Mouse (Mus musculus) MEL (cell line): ENCODE results near the gene Trafd1.
A peak's percentile ranks its signal among the peaks of the same experiment; 100 is the strongest.

Experiments
- CHD2 ChIP-seq: IDR thresholded peaks from 2 replicates; pipeline ENCODE4 v1.6.1; 2011; ENCODE audit warnings: low read length, improper control_type of control experiment
- CTCF ChIP-seq, 3 experiments: IDR thresholded peaks in 2 of 3; conservative IDR thresholded peaks in 1 of 3; 2 replicates each; pipeline ENCODE4 v1.5.1; 2011 to 2012; ENCODE audit warnings: low read length in 3 of 3, low read depth in 2 of 3, mild to moderate bottlenecking in 2 of 3, improper control_type of control experiment in 1 of 3, inconsistent platforms in 1 of 3, mixed read lengths in 1 of 3, moderate library complexity in 1 of 3; ENCODE audit not compliant: control insufficient read depth in 1 of 3, insufficient read depth in 1 of 3, poor library complexity in 1 of 3, severe bottlenecking in 1 of 3
- ELF1 ChIP-seq: IDR thresholded peaks from 2 replicates; pipeline ENCODE4 v1.6.1; 2014; ENCODE audit warnings: low read depth, mild to moderate bottlenecking, inconsistent platforms, low read length, improper control_type of control experiment, moderate library complexity
- EP300 ChIP-seq, 2 experiments: IDR thresholded peaks; 2 replicates each; pipeline ENCODE4 v1.6.1; 2011; ENCODE audit warnings: improper control_type of control experiment in 2 of 2, low read length in 2 of 2, low read depth in 1 of 2, mild to moderate bottlenecking in 1 of 2
- ETS1 ChIP-seq: IDR thresholded peaks from 2 replicates; pipeline ENCODE4 v1.6.1; 2012; ENCODE audit warnings: low read depth, mild to moderate bottlenecking, inconsistent platforms, low read length, improper control_type of control experiment, moderate library complexity
- GATA1 ChIP-seq: IDR thresholded peaks from 2 replicates; pipeline ENCODE4 v1.6.1; 2011; ENCODE audit warnings: low read depth, low read length, improper control_type of control experiment
- MAZ ChIP-seq: IDR thresholded peaks from 2 replicates; pipeline ENCODE4 v1.6.1; 2012; ENCODE audit warnings: low read depth, mild to moderate bottlenecking, inconsistent platforms, low read length, improper control_type of control experiment
- NELFE ChIP-seq: IDR thresholded peaks from 2 replicates; pipeline ENCODE4 v1.6.1; 2011; ENCODE audit warnings: low read depth, low read length, improper control_type of control experiment
- POLR2A ChIP-seq, 2 experiments: IDR thresholded peaks; 2 replicates each; pipeline ENCODE4 v1.6.1; 2011 to 2012; ENCODE audit warnings: low read length in 2 of 2, mild to moderate bottlenecking in 2 of 2, control low read depth in 1 of 2, improper control_type of control experiment in 1 of 2, low read depth in 1 of 2, moderate library complexity in 1 of 2; ENCODE audit not compliant: control insufficient read depth in 1 of 2, insufficient read depth in 1 of 2, poor library complexity in 1 of 2
- POLR2AphosphoS2 ChIP-seq: IDR thresholded peaks from 2 replicates; pipeline ENCODE4 v1.6.1; 2011; ENCODE audit warnings: low read length, improper control_type of control experiment
- RCOR1 ChIP-seq: IDR thresholded peaks from 2 replicates; pipeline ENCODE4 v1.6.1; 2012; ENCODE audit warnings: low read depth, mild to moderate bottlenecking, inconsistent platforms, low read length, improper control_type of control experiment
- USF2 ChIP-seq, 2 experiments: IDR thresholded peaks; 2 replicates each; pipeline ENCODE4 v1.6.1; 2011 to 2012; ENCODE audit warnings: improper control_type of control experiment in 2 of 2, low read length in 2 of 2, borderline replicate concordance in 1 of 2, inconsistent platforms in 1 of 2, low read depth in 1 of 2, mild to moderate bottlenecking in 1 of 2; ENCODE audit not compliant: insufficient read depth in 1 of 2
- ZNF384 ChIP-seq: IDR thresholded peaks from 2 replicates; pipeline ENCODE4 v1.6.1; 2012; ENCODE audit warnings: low read depth, mild to moderate bottlenecking, inconsistent platforms, low read length, improper control_type of control experiment

- TF ChIP-seq GATA1 (no peak), MAZ (no peak), CTCF (IDR thresholded peaks at IDR 0.05 in 2 of 3, conservative IDR thresholded peaks at IDR 0.05 in 1 of 3; ENCODE audit: control insufficient read depth in 1 of 3, insufficient read depth in 1 of 3, low read depth in 2 of 3, low read length in 3 of 3, poor library complexity in 1 of 3, severe bottlenecking in 1 of 3) (no peak), POLR2A (IDR thresholded peaks at IDR 0.05; ENCODE audit: control insufficient read depth in 1 of 2, insufficient read depth in 1 of 2, low read depth in 1 of 2, low read length in 2 of 2, poor library complexity in 1 of 2) (peak in 1 of 2 experiments; percentile 61; a peak in 1 of 4 replicates), EP300 (IDR thresholded peaks at IDR 0.05; ENCODE audit: low read depth in 1 of 2, low read length in 2 of 2) (0 out of 4 replicates have a peak, but pooled peaks of 1 of the 2 experiments have one; percentile 21), ZNF384 (peak; percentile 76; the same call in 1 of the 2 replicates), NELFE (peak; percentile 28; the same call in 1 of the 2 replicates), RCOR1 (no peak), USF2 (IDR thresholded peaks at IDR 0.05; ENCODE audit: borderline replicate concordance in 1 of 2, insufficient read depth in 1 of 2, low read depth in 1 of 2, low read length in 2 of 2) (0 out of 4 replicates have a peak, but pooled peaks of 1 of the 2 experiments have one; percentile 5), CHD2 (no peak), POLR2AphosphoS2 (no peak), ETS1 (no peak), ELF1 (no peak)
Measured at GRCm38 (mm10) chr5:121384757-121385460, 523 bp downstream of the Trafd1 start.
